Mouse (Mus musculus) brain, embryonic 14.5 days (tissue): Measurements from ENCODE around the gene Zfp36.

Experiments
- CTCF ChIP-seq: fragments of 200-500 bp; IDR thresholded peaks from 2 replicates; pipeline ENCODE4 v1.5.1; 2012; ENCODE audit warnings: inconsistent platforms, mild to moderate bottlenecking, moderate library complexity, borderline replicate concordance; ENCODE audit not compliant: insufficient read depth, insufficient read length; ENCODE audit errors: extremely low read depth
- POLR2A ChIP-seq: fragments of 200-500 bp; IDR thresholded peaks from 2 replicates; pipeline ENCODE4 v1.6.1; 2012; ENCODE audit warnings: mild to moderate bottlenecking, inconsistent platforms, borderline replicate concordance; ENCODE audit not compliant: poor library complexity, insufficient read depth, insufficient read length, severe bottlenecking; ENCODE audit errors: extremely low read depth

DNA sequence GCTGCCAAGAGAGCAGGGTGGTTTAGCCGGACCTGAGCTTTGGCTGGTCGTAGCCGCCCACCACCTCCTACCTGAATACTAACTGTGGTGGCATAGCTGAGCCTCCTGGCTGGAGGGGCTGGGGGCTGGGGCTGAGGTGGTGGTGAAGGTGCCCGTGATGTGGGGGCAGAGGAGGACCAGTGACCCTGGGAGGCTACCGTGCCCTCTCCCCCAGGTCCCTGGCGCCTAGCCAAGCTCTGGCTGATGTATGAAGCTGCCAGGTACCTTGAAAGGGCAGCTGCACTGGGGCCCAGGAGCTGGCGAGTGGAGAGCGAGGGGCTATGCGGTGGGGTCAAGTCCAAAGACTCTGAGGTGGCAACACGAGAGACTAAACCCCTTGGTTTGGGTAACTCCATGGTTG lies 20.2 kb downstream of the Zfp36 start:
- TF ChIP-seq POLR2A (no peak), CTCF (no peak)
